16 mouse cellular contexts compared by ENCODE assay signal in genomic region chr12:15713623-15714022, GRCm38 (mm10).
"Had no signal": no experiment of that assay in that cellular context is flagged by ENCODE, and none has a peak within 500 bp of the region (broad histone marks: within the 10 kb centered on the region; RNA-seq: fewer than 3 reads in every experiment).

No protein-coding gene starts in this region.

- DNase-seq: lung, adult 18-20 months; lung, embryonic 14.5 days; lung, postnatal 10 days; lung, postnatal 4 days; right cerebral cortex, postnatal 14 days; right cerebral cortex, postnatal 4 days; thymus, adult 18-20 months; thymus, postnatal 14 days; thymus, postnatal 36 days had no signal

- H3K4me1 ChIP-seq: midbrain, embryonic 10.5 days; midbrain, embryonic 13.5 days; midbrain, embryonic 15.5 days; neural tube, embryonic 12.5 days; stomach, embryonic 15.5 days had no signal

- H3K4me2 ChIP-seq: lung, embryonic 14.5 days; midbrain, embryonic 13.5 days; midbrain, embryonic 15.5 days; neural tube, embryonic 12.5 days; stomach, embryonic 15.5 days had no signal

- H3K4me3 ChIP-seq: midbrain, embryonic 10.5 days; midbrain, embryonic 13.5 days; midbrain, embryonic 15.5 days; myocyte; neural tube, embryonic 12.5 days; stomach, embryonic 15.5 days had no signal

- H3K36me3 ChIP-seq: midbrain, embryonic 10.5 days; midbrain, embryonic 13.5 days; midbrain, embryonic 15.5 days; neural tube, embryonic 12.5 days; stomach, embryonic 15.5 days had no signal

- H3K9ac ChIP-seq: liver, embryonic 14.5 days; lung, embryonic 14.5 days; midbrain, embryonic 13.5 days; midbrain, embryonic 15.5 days; neural tube, embryonic 12.5 days; stomach, embryonic 15.5 days had no signal

- ATAC-seq: midbrain, embryonic 13.5 days; midbrain, embryonic 15.5 days had no signal

- H3K9me3 ChIP-seq: midbrain, embryonic 10.5 days; midbrain, embryonic 13.5 days; midbrain, embryonic 15.5 days; neural tube, embryonic 12.5 days; stomach, embryonic 15.5 days had no signal

- H3K27ac ChIP-seq: liver, embryonic 14.5 days; midbrain, embryonic 10.5 days; midbrain, embryonic 13.5 days; midbrain, embryonic 15.5 days; neural tube, embryonic 12.5 days; stomach, embryonic 15.5 days had no signal

- H3K27me3 ChIP-seq: midbrain, embryonic 13.5 days; midbrain, embryonic 15.5 days; neural tube, embryonic 12.5 days; stomach, embryonic 15.5 days had no signal
